Mouse (Mus musculus) spleen, postnatal 36 days (tissue): ENCODE measurements around the gene Pde10a.
A peak's percentile ranks its signal among the peaks of the same experiment; 100 is the strongest.
"Not testable (repeated sequence)": the region's sequence is repeated elsewhere in the genome, so short reads cannot be mapped to it uniquely, and the experiment has no call there.

Source experiments
- DNase-seq, 2 experiments: peaks; one replicate each; pipeline ENCODE4 v3.0.0; 2022; ENCODE audit warnings: low spot score in 2 of 2, mixed read lengths in 1 of 2

Pde10a gene

DNA sequence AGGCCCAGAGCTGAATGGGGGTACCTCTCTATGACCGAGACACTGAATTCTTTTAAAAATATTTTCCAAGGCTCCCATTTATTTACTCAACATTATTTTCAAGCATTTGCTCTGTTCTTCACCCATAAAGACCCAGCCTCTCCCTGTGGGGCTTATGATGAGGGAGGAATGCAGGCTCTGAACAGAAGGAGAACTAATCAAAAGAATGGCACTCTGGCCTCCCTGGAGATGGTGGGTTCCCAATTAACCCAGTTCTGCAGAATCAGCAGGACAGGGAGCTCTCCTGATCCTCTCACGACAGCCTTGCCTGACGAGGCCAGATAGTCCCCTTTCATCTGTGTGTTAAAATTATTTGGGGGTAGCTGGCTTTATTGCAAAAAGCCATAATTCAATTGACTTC lies 117.2 kb downstream of the Pde10a start:
- no peak for DNase-seq

DNA sequence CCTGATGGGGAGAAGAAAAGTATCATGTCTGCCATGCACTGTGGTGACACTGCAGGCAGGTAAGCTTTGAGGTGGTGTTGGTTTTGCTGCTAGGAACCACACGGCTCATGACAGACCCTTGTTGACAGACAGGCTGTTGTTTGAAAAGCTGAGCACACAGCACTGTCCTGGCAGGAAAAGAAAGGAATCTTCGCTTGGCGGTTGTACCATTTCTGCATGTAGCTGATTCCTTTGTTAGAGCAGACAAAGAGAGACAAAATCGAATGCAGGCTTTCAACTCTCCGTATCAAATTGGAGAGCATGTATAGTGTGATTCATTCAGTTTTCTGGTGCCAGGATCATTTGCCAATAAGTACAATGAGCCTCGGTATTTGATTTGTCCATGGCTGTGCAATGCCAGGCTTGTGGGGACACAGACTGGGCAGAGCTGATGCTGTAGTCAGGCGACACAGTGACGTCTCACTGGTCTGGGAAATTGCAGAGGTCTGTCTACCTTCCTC lies 122.2 kb downstream of the Pde10a start:
- DNase-seq: no peak

DNA sequence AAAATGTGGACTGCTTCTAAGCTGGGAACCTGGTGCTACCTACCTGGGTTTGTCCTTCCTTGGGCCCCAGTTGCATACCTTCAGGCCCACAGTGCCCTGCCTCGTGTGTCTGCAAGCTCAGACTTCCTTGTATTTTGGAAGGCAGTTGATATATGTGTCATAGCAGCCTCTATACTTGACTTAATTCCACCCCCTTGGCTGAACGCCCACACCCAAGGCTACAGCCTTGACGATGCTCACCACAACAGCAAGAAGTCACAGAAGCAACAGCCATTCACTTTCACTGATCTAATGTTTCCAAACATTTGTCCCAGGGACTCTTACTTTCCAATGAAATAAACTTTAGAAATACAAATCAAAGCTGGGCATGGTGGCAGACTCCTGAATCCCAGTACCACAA lies 123.1 kb downstream of the Pde10a start:
- DNase-seq: no peak

DNA sequence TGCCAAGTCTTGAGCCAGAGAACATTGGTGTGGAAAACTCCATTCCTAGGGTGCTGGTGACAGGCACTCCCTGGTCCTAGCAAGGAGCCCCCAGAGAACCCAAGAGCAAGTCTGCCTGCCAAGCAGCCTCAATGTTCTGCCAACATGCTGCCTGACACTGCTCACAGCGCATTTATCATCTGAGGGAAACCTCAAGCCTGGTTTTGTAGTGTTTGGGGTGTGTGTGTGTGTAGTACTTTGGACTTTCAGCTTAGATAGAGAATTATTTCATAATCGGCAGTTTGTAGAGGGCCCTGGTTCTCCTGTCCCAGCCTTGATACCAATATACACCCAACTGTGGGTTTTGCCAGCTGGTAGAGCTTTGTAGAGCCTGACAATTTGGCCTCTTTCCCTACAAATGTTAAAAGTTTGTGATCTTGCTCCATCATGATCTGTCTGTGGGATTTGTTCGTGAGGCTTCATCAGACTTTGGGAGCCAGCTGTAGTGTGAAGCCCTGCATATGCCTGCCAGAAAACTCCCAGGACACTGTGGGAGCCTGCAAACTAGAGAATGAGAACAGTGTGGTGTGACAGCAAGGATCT lies 127.6 kb downstream of the Pde10a start:
- no peak for DNase-seq

DNA sequence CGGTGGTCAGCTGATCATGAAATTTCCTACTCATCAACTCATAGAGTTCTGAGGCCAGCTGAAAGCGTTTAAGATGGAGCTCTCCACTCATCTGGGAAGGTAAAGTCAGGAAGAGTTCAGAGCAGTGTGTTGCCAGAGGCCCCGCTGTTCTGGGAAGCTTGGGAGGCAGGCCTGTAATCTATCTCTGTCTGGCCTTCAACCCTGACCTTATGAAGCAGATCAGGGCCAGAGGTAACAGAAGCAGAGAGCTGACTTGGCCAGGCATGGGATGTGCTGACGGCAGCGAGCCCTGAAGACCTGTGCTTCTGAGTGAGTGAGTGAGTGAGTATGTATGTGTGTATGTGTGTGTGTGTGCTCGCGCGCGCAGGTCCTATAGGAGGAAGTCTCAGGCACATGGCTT lies 132.5 kb downstream of the Pde10a start:
- no peak for DNase-seq

- DNase-seq: no peak
Observed at GRCm38 (mm10) chr17:8658751-8659454, 133.7 kb downstream of the Pde10a start.

DNA sequence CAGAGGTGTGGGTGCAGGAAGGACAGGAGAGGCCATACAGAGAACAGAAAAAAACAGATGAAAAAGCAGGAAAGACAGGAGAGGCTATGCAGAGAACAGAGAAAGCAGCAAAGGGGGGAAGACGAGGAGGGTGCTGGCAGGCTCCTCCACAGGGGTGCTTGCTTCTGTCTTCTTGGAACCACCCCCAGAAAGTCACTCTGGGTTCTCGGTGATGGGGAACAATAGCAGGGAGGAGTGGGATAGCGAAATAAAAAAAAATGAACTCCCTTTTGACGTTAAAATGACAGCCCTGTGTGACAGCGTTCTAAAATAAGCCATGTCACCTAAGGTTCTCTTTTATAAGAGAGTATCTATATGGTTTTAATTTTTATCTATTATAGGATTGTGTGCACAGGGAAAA lies 141.7 kb downstream of the Pde10a start:
- no peak for DNase-seq

DNA sequence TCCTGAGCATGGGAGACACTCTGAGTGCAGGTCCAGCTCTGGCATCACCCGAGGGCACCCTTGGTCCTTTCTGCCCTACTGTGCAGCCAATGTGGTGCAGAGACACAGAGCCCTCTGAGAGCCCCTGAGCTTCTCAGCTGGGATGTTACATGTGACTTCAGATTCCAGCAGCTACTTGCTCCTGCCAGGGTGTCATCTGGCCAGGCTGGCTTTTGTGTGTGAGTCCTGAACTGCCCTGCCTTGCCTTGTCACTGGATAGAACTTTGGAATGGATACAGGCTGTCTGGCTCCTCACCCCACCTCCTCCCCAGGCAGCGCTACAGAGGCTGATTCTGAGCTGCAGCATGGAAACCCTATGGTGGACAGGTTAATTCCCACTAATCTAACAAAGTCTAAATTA lies 149.5 kb downstream of the Pde10a start:
- DNase-seq: no peak

DNA sequence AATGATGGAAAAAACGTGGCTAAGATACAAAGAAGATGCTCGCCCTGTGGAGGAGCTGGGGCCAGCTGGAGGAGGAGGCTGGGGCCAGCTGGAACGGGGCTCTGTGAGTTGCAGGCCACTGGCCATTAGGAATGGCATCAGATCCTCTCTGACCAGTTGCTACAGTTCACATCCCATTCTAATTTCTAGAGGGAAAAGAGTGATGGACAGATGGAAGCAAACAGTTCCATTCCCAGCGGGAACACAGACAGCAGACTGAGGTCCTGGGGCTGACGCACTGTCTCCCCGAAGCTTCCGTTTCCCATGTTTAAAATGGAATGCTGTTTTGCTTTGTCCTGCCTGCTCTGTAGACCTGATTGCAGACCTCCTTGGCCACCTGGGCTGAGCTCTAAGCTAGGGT lies 161.2 kb downstream of the Pde10a start:
- DNase-seq: no peak

DNA sequence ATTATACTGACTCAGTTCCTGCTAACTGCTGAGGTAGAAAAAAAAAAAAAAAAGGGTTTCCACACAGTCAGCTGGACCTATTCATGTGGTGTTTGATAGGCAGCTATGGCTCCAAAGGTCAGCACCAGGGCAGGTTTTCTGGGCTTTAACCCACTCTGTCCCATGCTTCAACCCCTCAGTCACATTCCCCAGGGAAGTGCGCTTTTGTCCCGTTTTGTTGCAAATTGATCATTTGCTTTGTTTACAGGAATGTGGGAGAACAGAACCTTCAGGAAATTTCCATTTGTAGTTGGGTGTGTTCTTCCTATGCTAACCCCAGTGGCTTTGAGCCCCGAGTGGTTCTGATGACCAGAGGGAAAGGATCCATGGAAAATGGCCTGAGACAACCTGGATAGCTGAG lies 162.9 kb downstream of the Pde10a start:
- DNase-seq: no peak

DNA sequence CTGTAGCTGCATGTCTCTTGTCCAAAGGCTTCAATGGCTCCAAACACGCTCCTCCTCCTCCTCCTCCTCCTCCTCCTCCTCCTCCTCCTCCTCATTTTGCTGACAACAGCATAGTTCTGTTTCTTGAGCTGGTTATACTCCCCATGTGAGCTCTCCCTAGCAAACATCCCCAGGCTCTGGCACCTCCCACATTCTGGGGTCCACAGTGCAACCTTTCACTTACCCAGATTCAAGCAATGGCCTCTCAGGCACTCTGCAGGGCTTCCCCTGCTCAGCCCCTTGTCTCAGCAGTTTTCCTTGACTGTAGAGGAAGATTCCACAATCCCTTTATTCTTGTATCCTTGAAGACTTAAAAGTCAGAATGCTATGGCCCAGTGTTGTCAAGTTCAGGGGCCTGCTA lies 173.1 kb downstream of the Pde10a start:
- DNase-seq: no peak

DNA sequence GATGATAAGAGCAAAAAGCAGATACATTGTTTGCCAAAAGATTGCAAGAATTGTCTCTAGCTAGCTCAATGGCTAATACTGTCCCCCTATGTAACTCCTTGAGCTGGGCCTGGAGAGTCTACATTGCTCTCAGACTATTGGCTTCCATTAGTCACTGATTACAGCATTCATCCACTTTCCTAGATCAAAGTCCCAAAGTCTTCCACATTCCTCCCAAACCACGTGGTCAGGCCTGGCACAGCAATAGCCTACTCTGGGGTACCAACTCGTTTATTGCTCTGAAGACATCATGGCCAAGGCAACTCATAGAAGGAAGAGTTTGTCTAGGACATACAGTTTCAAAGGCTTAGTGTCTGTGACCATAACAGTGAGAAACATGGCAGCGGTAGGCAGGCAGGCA lies 173.6 kb downstream of the Pde10a start:
- no peak for DNase-seq

GRCm38 (mm10) chr17:8701096-8701495 lies 175.9 kb downstream of the Pde10a start:
- no peak for DNase-seq

DNA sequence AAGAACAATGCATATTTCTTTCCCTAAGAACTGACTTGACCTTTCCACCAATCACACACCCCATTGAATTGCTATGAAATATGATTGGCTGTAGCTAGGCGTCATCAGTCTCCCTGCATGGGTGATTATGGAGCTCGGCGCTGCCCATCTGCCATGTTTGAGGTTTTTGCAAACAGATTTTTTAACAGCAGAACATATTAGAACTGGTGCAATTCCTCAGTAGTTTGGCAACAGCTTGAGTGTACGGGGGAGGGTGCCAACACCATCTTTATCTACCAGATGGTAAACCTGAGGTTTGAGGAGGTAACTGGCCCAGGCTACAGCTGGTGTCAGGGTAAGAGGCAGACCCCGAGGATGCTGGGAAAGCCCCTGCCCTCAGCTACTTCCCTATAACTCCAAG lies 177.3 kb downstream of the Pde10a start:
- DNase-seq: no peak

DNA sequence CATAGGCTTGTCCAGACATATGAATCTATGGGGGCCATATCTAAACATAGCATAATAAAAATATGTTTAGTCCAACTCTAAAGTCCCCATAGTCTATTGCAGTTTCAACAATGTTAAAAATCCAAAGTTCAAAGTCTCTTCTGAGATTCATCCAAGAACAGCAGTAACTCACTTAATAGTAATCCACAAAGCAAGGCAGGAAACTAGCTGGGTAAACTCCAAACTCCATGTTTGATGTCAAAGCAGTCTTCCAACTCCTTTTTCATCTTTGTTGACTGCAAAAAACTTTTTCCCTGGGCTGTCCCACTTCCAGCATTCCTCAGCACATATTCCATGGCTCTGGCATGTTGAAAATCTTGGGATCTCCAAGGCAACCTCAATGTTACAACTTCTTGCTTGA lies 182.8 kb downstream of the Pde10a start:
- DNase-seq: no peak

- not testable (repeated sequence) for DNase-seq
Observed at GRCm38 (mm10) chr17:8712734-8713133, 187.6 kb downstream of the Pde10a start.

DNA sequence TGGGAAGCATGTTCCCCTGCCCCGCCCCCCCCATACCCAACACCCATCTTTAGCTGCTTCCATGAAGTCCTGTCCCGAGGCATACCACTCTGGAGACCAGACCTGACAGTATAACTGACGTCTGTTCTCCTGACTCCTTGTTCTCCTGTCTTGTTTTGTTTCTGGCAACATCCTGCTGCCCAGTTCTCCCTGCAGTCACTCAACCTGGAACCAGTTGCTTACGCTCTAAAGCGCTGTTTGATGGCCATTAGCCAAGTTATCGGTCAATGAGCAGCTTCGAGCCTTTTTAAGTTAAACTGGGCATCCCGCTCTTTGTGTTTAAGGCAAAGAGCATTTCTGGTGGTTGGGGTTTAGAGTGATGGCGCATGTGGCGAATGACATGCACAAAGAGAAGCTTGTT lies 195.8 kb downstream of the Pde10a start:
- no peak for DNase-seq

GRCm38 (mm10) chr17:8724464-8724974 lies 199.3 kb downstream of the Pde10a start:
- DNase-seq: no peak

DNA sequence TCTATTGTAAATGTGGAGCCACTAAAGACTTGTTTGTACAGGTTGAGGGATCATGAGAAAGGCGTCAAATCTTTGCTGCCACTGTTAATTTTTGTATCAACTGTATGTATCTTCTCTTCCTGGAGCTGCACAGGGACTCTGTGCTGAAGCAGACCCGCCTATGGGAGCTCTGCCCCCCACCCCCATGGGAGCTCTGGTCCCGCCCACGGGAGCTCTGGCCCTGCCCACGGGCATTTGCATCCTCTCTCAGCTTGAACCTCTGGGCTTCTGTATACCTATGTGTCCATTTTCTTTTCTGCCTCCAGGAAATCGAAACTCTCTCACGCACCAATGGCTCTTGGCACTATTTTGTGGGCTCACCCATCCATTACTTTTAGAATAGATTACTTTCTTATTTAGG lies 203.5 kb downstream of the Pde10a start:
- DNase-seq: peak; percentile 8 to 10

- no peak for DNase-seq
Observed at GRCm38 (mm10) chr17:8729808-8730207, 204.6 kb downstream of the Pde10a start.

GRCm38 (mm10) chr17:8731073-8731472 lies 205.9 kb downstream of the Pde10a start:
- no peak for DNase-seq

DNA sequence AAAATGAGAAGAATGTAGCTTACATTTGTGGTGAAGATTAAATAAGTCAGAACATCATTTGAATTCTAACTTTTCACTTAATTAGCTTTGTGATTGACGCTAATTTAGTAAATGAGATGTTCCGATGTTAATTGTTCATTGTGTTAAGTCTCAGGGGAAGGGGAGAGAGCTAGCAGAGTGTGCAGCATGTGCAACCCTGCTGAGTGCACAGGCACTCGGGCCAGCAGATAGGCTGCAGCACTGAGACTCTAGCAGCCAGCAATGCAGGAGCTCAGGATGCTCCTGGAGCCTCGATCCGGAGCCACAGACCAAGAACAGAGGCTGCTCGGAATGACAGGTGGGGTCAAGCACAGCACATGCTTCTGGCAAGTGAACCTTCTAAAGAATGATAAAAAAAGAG lies 211.1 kb downstream of the Pde10a start:
- DNase-seq: no peak

DNA sequence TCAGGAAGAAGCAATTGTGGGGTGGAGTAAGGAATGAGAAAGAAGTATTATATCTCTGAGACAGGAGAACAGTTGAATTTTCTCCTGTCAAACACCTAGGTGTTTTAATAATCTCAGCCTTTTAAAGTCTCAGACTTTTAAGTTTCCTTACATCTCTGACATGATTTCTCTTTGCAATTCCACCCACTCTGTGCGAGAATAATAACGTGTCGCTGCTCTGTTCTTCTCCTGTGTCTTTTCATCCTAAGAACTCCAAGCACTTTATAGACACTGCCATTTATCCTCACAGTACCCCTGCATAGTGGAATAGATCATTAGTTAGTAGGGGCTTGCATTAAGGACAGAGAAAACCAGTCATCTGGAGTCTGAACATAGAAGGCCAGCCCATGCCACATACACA lies 217.6 kb downstream of the Pde10a start:
- DNase-seq: no peak
